Mouse (Mus musculus) mouse embryonic stem cell (cell line): ENCODE measurements around the gene Nags.
"Not testable (repeated sequence)": the region's sequence is repeated elsewhere in the genome, so short reads cannot be mapped to it uniquely, and the experiment has no call there.

ENCODE experiments used
- in situ Hi-C, 2 experiments: fragments of 300-500 bp; cut with MboI; formaldehyde crosslinking; loops; 1 replicate in 1 of 2; 3 replicates in 1 of 2; pipeline ENCODE4 v1.14.3; 2019 to 2020; ENCODE audit warnings: low sequenced_read_pairs in 2 of 2, low pct_unique_long_range_greater_than_20kb in 1 of 2, mixed read lengths in 1 of 2; ENCODE audit not compliant: unreplicated experiment in 1 of 2

Nags gene

GRCm38 (mm10) chr11:102146531-102146930 is 1.2 kb downstream of the Nags start:
- in situ Hi-C loops = loop anchor here in 1 of 2 experiments (10.0 kb wide), 1 partner anchor 82 kb away; no protein-coding TSS in a partner anchor

- in situ Hi-C loops = loop anchor here in 1 of 2 experiments (10.0 kb wide), 1 partner anchor 83 kb away; no protein-coding TSS in a partner anchor
Measured at GRCm38 (mm10) chr11:102147213-102147989, 2.1 kb downstream of the Nags start.

DNA sequence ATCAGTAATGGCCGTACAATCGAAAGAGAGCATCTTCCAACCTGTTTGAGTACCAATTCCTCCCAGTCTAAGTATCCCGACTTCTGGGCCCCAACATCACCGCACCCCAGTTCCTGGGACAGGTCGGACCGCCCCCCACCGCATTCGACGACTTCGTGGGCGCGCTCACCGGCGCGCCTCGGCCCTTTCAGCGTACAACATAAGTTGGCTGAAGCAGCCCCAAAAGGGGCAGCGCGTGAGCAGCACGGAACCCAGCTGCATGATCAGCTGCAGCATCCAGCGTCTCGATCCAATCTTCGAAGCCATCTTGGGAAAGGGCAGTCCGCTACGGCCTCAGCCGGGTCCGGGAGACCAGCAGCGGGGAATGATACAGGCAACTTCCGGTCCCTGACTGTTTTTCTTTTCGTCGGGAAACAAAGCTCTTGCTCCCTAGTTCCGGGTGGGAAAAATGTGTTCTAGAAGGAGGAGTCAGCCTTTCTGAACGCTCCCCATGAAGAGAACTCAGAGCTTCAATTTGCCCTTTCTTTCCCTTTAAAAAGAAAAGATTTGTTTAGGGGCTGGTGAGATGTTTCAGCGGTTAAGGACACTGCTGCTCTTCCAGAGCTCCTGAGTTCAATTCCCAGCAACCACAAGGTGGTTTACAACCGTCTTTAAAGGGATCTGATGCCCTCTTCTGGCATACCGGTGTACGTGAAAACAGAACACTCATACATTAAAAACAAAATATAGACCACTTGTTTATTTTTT is 10.9 kb downstream of the Nags start, which contains the start of gene Tmem101:
Gene Tmem101, minus strand, starts transcription at position 366 of the 747 bp plus-strand sequence.
- in situ Hi-C loops = no loop called here

- in situ Hi-C loops = no loop called here
Measured at GRCm38 (mm10) chr11:102156786-102157089, 11.4 kb downstream of the Nags start.

- in situ Hi-C loops = not testable (repeated sequence)
Measured at GRCm38 (mm10) chr11:102158024-102158423, 12.7 kb downstream of the Nags start.

DNA sequence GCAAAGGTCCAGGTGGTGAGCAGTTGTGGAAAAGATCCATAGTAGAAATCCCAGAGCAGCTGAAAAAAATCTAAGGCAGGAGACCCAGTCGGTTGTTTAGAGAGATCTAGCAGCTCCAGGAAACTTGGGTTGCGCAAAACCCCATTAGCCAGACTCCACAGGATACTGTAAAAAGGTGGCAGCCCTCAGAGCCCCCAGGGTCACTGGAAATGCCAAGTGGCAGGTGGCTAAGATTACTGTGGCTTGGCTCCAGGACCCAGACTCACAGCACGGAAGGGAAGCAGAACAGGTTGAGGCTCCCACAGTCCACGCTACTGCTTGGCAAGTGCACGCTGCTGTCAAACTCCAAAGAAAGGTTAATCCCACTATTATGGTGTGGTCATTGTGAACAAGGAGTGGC is 14.5 kb downstream of the Nags start:
- in situ Hi-C loops = no loop called here

- in situ Hi-C loops = no loop called here
Measured at GRCm38 (mm10) chr11:102165971-102166722, 20.8 kb downstream of the Nags start.

- in situ Hi-C loops = no loop called here
Measured at GRCm38 (mm10) chr11:102167539-102167938, 22.2 kb downstream of the Nags start.

DNA sequence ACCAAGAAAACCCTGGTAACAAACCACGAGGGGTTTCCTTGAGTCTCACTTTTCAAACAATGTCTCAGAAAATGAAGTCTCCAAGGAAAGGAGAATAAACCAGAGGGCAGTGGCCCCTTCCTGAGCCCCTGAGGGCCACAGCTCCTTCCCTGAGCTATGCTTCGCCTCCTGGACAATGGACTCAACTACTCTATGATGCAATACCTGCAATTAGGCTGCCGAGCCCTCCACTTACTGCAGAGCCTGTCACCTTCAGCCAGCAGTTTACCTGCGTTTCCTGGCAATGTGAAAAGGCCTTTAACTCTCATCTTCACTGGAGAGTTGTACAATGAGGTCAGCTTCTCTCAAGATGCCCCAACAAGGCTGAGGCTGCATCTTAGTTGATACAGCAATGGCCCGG is 23.4 kb downstream of the Nags start:
- in situ Hi-C loops = no loop called here

GRCm38 (mm10) chr11:102179836-102180235 is 34.5 kb downstream of the Nags start:
- in situ Hi-C loops = no loop called here

DNA sequence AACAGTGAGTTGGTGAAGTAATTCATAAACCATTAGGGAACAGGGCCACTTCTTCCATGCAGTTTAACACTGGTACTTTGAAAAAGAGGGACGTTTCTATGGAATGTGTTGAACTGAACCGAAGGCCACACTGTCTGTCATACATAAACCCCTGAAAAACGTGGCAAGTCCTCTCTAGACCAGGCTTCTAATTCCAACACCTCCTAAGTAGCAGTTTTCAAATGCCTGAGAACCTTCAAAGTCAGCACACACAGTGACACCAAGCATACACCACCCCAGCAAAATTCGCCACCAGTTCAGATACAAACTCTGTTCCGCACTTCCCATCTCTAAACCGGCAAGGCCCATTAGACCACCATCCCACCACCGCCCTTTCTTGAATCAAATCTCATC is 38.9 kb downstream of the Nags start:
- in situ Hi-C loops = no loop called here

DNA sequence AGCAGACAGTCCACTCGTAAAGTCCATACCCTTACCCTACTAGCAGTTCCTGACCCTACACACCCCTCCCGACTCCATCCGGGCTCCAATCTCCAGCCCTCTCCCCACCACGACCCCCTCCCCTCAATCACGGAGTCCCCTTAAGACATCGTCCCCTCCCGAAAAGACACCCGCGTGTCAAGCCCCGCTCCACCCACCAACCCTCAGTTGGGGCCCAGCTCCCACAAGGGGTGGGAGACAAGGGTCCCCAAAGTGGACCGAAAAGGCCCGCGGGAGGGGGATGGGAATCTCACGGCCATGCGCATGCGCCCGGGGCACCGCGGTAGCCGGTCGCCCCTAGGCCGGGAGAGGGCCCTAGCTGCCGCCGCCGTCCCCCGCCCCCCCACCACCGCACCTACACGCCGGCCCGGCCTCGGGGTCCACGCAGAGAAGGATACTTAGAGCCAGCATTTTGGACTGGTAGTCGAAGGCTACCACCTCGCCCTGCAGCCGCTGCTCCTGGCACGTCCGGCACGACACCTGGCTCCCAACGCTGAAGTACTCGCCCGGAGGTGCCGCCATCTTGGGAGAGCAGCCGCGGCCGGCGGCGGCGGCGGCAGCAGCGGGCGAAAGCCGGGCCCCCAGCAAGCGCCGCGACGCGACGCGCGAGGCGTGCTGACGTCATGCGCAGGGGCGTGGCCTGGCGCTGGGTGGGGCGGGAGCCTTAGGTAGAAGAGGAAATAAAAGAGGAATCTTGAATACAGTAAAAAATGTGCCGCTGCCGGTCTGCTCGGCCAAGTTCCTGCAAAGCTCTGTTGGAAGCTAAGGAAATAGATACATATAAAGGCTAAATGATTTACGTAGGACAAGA is 39.6 kb downstream of the Nags start, which contains the start of gene Lsm12:
Gene Lsm12, minus strand, starts transcription at position 651 of the 850 bp plus-strand sequence.
- in situ Hi-C loops = no loop called here

DNA sequence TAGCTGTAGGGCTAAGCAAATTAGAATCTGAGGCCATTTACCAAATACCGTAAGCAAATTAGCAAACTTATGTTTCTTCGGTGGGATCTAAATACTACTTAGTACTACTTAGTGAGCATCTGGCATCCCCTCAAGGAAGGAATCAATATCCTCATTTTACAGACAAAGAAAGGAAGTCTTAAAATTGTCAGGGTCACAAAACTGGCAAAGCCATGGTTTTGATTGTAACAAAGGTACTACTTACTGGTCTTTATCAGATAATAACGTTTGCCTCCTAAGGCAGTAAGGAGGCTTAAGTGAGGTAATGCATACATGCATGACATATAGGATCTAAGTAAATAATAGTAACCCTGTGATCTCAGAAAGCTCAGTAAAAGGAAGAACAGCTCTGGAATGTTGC is 40.4 kb downstream of the Nags start:
- in situ Hi-C loops = no loop called here

GRCm38 (mm10) chr11:102186235-102186634 is 40.9 kb downstream of the Nags start:
- in situ Hi-C loops = no loop called here

- in situ Hi-C loops = no loop called here
Measured at GRCm38 (mm10) chr11:102188980-102189379, 43.7 kb downstream of the Nags start.

DNA sequence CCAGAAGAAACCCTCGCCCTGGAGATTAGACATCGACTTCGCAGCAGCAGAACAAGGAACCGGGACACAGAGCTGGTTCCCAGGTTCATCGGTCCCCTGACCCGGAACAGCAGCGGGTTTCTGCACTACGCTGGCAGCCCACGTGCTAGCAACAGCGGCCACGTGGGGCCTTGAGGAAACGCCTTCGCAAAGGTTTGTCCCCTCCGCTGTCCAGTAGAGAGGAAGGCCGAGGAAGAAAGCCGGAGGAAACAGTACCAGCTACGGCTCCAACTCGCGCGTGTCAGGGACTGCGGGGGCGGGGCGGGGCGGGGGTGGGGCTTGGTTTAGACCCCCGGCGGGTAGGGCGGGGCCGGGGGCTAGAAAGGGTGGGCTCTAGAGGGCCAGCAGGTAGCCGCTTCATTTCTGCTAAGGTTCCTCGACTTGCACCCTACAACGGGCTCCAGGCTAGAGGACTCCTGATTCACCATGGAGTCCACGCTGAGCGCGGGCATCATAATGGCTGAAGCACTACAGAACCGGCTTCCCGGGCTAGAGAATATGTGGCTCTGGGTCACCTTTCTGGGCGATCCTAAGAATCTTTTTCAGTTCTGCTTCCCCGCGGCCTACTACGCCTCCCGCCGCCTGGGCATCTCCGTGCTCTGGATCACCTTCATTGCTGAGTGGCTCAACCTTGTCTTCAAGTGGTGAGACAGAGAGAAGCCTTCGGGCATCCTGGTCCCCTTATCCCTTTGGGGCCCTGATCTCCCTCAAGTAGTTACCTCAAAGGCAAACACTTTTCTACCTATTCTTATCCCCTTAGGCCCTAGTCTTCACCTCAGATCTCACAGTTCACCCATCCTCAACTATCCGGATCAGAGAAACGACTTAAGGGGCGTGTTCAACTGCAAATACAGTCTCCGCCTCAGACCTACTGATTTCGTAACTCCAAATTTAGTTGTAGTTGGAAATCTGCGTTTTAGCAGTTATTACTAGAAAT is 44.4 kb downstream of the Nags start, which contains the start of gene G6pc3:
Gene G6pc3, plus strand, starts transcription at position 160 of the 976 bp plus-strand sequence.
- in situ Hi-C loops = no loop called here

DNA sequence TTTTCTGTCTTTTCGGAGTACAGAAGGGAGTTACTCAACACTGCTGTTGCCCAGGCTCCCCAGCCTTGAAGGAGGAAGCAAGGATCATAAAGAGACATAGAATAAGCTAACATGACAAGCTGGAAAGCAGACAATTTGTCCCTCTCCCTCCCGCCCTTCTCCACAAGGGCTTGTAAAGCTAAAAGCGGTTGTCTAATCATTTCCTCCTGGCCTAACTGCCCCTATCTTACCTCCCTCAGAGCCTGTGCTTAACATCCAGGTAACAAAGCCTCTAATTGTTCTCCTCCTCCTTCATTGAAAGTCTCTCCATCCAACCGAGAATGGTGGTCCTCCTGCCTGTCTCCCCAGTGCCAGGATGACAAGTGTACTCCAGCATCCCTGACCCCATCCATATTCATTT is 45.5 kb downstream of the Nags start:
- in situ Hi-C loops = no loop called here
